Mouse (Mus musculus): ENCODE data around the gene Krt25. TPM values are rescaled to one million over a fixed set of nuclear protein-coding genes. Genes with fewer than 3 reads are reported as not detected.

Gene Krt25
- total RNA-seq, 4 experiments from 2014 or later, result not detected

GRCm38 (mm10) chr11:99279986-99280385 is 42.8 kb downstream of the Krt25 start:
- no peak for DNase-seq (ENCODE audit: low spot score in 2 of 2)

- no peak for DNase-seq (ENCODE audit: low spot score in 2 of 2)
Measured at GRCm38 (mm10) chr11:99276786-99277185, 46.0 kb downstream of the Krt25 start.

- no peak for DNase-seq (ENCODE audit: low spot score in 2 of 2)
Measured at GRCm38 (mm10) chr11:99275624-99276023, 47.1 kb downstream of the Krt25 start.

GRCm38 (mm10) chr11:99272721-99273120 is 50.0 kb downstream of the Krt25 start:
- DNase-seq (ENCODE audit: low spot score in 2 of 2), result no peak

GRCm38 (mm10) chr11:99269192-99269591 is 53.6 kb downstream of the Krt25 start:
- no peak for DNase-seq (ENCODE audit: low spot score in 2 of 2)

GRCm38 (mm10) chr11:99265796-99266195 is 57.0 kb downstream of the Krt25 start:
- no peak for DNase-seq (ENCODE audit: low spot score in 2 of 2)

Other genes starting within 250 kb of the Krt25 start
- not detected for gene Tns4, start 233.6 kb downstream of the Krt25 start, total RNA-seq (2022)
- not detected for gene Ccr7, start 167.9 kb downstream of the Krt25 start, total RNA-seq (2022)
- 10 to 100 TPM; 20.8 to 29.7 (median 25.3) TPM for gene Smarce1, start 91.9 kb downstream of the Krt25 start, total RNA-seq (2022)
- 1 to 10 TPM; 1.7 to 3.0 (median 2.0) TPM for gene Krt222, start 78.9 kb downstream of the Krt25 start, total RNA-seq (2022)
- gene Krt24, start 37.7 kb downstream of the Krt25 start, total RNA-seq (2022), result not detected
- not detected for gene Krt26, start 15.0 kb upstream of the Krt25 start, total RNA-seq (2022)
- not detected for gene Krt27, start 28.2 kb upstream of the Krt25 start, total RNA-seq (2022)
- not detected for gene Krt28, start 52.0 kb upstream of the Krt25 start, total RNA-seq (2022)
- gene Krt10, start 66.4 kb upstream of the Krt25 start, total RNA-seq (2022), result 1 to 10 TPM; 3.5 to 4.4 (median 3.8) TPM
- gene Krt12, start 99.3 kb upstream of the Krt25 start, total RNA-seq (2022), result under 1 TPM in 1 of 4 experiments, not detected in 3; 0.17 TPM
- under 1 TPM in 1 of 4 experiments, not detected in 3; 0.13 TPM for gene Krt20, start 115.2 kb upstream of the Krt25 start, total RNA-seq (2022)
- not detected for gene Krt23, start 170.2 kb upstream of the Krt25 start, total RNA-seq (2022)
- gene Krt39, start 198.4 kb upstream of the Krt25 start, total RNA-seq (2022), result not detected
- gene Krt40, start 220.2 kb upstream of the Krt25 start, total RNA-seq (2022), result not detected
- gene Krtap3-3, start 227.9 kb upstream of the Krt25 start, total RNA-seq (2022), result not detected
- not detected for gene Krtap3-2, start 233.9 kb upstream of the Krt25 start, total RNA-seq (2022)
- gene Gm11939, start 236.5 kb upstream of the Krt25 start, total RNA-seq (2022), result not detected
- gene Krtap3-1, start 243.7 kb upstream of the Krt25 start, total RNA-seq (2022), result not detected

Data from gastrocnemius, adult 8-10 months (tissue).